Mouse (Mus musculus) urinary bladder, postnatal 0 days (tissue): ENCODE results near the gene Lilra6. TPM values are rescaled to one million over a fixed set of nuclear protein-coding genes. Genes with fewer than 3 reads are reported as not detected.

Source experiments
- polyA plus RNA-seq: library from polyadenylated mRNA; unstranded; fragments of >200 nt; fragmentation: Nextera tagmentation; extraction: Ambion mirVana; gene quantifications from 2 replicates; pipeline ENCODE4 v1.2.1, GENCODE M21; 2015

The Lilra6 gene
- 0.08 and 0.17 TPM in 2 replicates for polyA plus RNA-seq

DNA sequence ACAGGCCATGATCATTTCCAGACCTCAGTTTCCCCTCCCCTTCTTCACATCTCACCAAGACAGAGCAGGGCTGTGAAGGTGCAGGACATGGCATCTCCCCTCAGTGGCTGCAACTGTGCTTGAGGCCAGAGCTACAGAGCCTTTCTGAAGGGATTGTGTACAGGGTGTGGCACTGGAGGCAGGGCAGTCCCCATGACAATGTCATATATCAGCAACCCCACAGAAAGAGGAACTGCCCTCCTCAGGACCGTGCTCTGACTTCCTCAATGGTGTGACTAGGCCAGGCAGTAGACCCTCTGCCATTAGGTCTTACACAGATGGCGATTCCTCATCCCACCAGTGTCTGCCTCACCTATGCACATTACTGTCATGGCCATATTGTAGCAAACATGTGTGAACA lies at the start of gene Lilra6:
Lilra6 (minus strand) TSS at position 117 of the 400 bp plus-strand sequence.

DNA sequence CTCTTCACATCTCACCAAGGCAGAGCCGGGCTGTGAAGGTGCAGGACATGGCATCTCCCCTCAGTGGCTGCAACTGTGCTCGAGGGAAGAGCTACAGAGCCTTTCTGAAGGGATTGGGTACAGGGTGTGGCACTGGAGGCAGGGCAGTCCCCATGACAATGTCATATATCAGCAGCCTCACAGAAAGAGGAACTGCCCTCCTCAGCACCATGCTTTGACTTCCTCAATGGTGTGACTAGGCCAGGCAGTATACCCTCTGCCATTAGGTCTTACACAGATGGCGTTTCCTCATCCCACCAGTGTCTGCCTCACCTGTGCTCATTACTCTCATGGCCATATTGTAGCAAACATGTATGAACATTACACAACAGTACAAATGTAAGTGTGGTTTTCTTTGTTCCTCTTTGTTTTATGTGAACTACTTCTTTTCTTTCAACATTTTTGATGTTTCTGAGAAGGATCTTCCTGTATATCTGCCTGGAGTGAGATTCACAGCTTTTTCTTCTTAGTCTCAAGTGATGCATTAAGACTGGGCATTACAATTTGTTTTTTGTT lies 17.2 kb downstream of the Lilra6 start, which contains the start of gene Gm14548:
Gm14548 (minus strand) TSS at position 85 of the 555 bp plus-strand sequence.

Other genes starting within 250 kb of the Lilra6 start
- gene Leng1, start 249.7 kb downstream of the Lilra6 start, polyA plus RNA-seq = 14.5 and 16.8 TPM in 2 replicates
- gene Tmc4, start 237.9 kb downstream of the Lilra6 start, polyA plus RNA-seq = 43.7 and 43.8 TPM in 2 replicates
- gene Tsen34, start 222.6 kb downstream of the Lilra6 start, polyA plus RNA-seq = 159 and 166 TPM in 2 replicates
- 32.8 and 37.9 TPM in 2 replicates for gene Mboat7, start 222.0 kb downstream of the Lilra6 start, polyA plus RNA-seq
- gene Rps9, start 211.5 kb downstream of the Lilra6 start, polyA plus RNA-seq = 952 and 1,003 TPM in 2 replicates
- 2.0 and 4.9 TPM in 2 replicates for gene Pirb, start 195.1 kb downstream of the Lilra6 start, polyA plus RNA-seq
- not detected in 2 replicates for gene Gm15448, start 89.8 kb downstream of the Lilra6 start, polyA plus RNA-seq
- gene Pira2, start 70.5 kb downstream of the Lilra6 start, polyA plus RNA-seq = 0.53 and 0.67 TPM in 2 replicates
- gene Gm14548, start 17.4 kb downstream of the Lilra6 start, polyA plus RNA-seq = 0.30 and 0.34 TPM in 2 replicates
- gene Lair1, start 147.7 kb upstream of the Lilra6 start, polyA plus RNA-seq = 0.67 and 3.2 TPM in 2 replicates
- gene Ttyh1, start 203.9 kb upstream of the Lilra6 start, polyA plus RNA-seq = 2.1 and 3.8 TPM in 2 replicates
- 28.5 and 29.3 TPM in 2 replicates for gene Leng8, start 221.5 kb upstream of the Lilra6 start, polyA plus RNA-seq
- gene Leng9, start 234.9 kb upstream of the Lilra6 start, polyA plus RNA-seq = 4.5 TPM in 2 replicates
- gene Cdc42ep5, start 249.4 kb upstream of the Lilra6 start, polyA plus RNA-seq = 86.7 and 89.6 TPM in 2 replicates